Mouse (Mus musculus) neural tube, embryonic 12.5 days (tissue): Measurements from ENCODE around the gene Enkur. TPM values are rescaled to one million over a fixed set of nuclear protein-coding genes. Genes with fewer than 3 reads are reported as not detected.

Experiments used
- ATAC-seq: fragments of 200-750 bp; cut with Nextera tagmentation; 2 replicates; pipeline ENCODE4 v1.8.0; 2017; ENCODE audit warnings: low read depth, mild to moderate bottlenecking, moderate TSS enrichment, moderate library complexity; ENCODE audit not compliant: low FRiP score
- H3K27ac ChIP-seq: fragments of 300-500 bp; sonication (generic); 2 replicates; pipeline ENCODE4 v1.5.1; 2016
- H3K27me3 ChIP-seq: fragments of 300-500 bp; sonication (generic); replicated peaks from 2 replicates; pipeline ENCODE4 v1.6.1; 2016; ENCODE audit warnings: mild to moderate bottlenecking
- H3K36me3 ChIP-seq: fragments of 300-500 bp; sonication (generic); 2 replicates; pipeline ENCODE4 v1.6.1; 2016; ENCODE audit warnings: mild to moderate bottlenecking
- H3K4me1 ChIP-seq: fragments of 300-500 bp; sonication (generic); 2 replicates; pipeline ENCODE4 v1.6.1; 2016
- H3K4me2 ChIP-seq: fragments of 300-500 bp; sonication (generic); replicated peaks from 2 replicates; pipeline ENCODE4 v1.6.1; 2016; ENCODE audit warnings: mild to moderate bottlenecking
- H3K4me3 ChIP-seq: fragments of 300-500 bp; sonication (generic); 2 replicates; pipeline ENCODE4 v1.5.1; 2016
- H3K9ac ChIP-seq: fragments of 300-500 bp; sonication (generic); 2 replicates; pipeline ENCODE4 v1.6.1; 2016; ENCODE audit warnings: mild to moderate bottlenecking
- H3K9me3 ChIP-seq: fragments of 300-500 bp; sonication (generic); 2 replicates; pipeline ENCODE4 v1.6.1; 2016; ENCODE audit warnings: mild to moderate bottlenecking
- WGBS: fragments of 180-500 bp; shearing (Covaris S2); methylation state at CpG from one replicate; pipeline ENCODE4 v1.1.7; 2016; 5-methylcytosine and 5-hydroxymethylcytosine counted together
- polyA plus RNA-seq: library from polyadenylated mRNA; unstranded; fragments of >200 nt; fragmentation: Nextera tagmentation; extraction: Ambion mirVana; gene quantifications from 2 replicates; pipeline ENCODE4 v1.2.1, GENCODE M21; 2016

Gene Enkur
- polyA plus RNA-seq, 1 experiment from 2014 or later, result 1.4 TPM

DNA sequence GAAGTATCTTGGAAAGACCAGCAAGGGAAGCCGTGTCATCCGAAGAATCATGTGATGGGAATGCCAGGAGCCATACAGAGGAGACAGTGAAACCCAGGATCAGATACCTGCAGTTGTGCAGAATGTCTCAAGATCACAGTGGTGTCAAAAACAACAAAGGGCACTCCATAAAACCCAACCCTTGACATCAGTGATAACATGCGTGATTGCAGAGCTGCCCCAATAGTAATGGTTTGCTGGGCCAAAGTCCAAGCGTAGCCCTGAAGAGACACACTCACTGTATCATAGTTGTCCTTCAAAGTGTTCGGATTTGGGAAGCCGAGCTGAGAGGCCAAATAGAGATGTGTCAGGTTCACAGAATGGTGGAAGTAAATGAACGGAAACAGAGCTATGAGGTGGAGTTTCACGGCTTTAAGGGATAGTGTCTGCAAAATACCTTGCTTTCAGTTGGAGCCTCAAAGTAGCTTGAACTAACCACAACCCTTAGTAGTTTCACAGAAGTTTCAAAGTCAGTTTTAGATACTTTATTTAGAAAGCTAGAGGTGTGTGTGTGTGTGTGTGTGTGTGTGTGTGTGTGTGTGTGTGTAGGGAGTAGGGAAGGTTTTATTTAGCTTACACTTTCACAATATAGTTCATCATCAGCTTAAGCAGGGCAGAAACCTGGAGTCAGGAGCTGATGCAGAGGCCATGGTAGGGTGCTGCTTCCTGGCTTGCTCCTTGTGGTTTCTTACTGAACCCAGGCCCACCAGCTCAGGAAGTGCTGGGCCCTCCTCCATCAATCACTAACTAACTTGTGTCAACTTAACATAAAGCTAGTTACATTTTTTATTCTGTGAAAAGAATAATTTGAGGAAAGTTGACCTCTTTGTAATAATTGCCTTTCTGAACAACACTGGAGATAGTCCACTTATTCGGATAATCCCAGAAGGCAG lies 17.6 kb upstream of the Enkur start:
- ATAC-seq, result no peak

DNA sequence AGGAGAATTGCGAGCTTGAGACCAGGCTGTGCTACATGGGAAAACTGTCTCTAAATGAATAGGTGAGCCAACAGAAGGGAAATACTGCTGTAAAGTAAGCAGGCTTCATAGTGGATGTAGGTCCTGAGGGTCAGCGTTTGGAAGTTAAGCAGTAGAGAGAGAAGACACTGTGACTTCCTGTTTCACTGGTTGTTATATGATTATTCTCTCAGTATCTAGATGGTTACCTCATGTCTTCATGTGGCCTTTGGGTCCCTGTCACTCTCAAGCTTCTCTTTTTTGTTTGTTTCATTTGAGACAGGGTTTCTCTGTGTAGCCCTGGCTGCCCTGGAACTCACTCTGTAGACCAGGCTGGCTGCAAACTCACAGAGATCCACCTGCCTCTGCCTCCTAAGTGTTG lies 10.1 kb upstream of the Enkur start:
- Histone ChIP-seq H3K4me1 (no peaks in the 10 kb centered on the region), H3K9me3 (no peaks in the 10 kb centered on the region), H3K36me3 (peaks cover 5% of the 10 kb centered on the region; the same call in 1 of the 2 replicates), H3K4me3 (no peak overlapping the region), H3K9ac (no peak overlapping the region), H3K4me2 (no peak overlapping the region), H3K27me3 (no peaks in the 10 kb centered on the region), H3K27ac (no peak overlapping the region)
- no peak for ATAC-seq
- 93% methylated on average over 2 of the region's 2 CpGs for WGBS

More for the DNA sequence above, 17.6 kb upstream of the Enkur start:
- Histone ChIP-seq H3K27me3 (no peaks in the 10 kb centered on the region), H3K4me1 (no peaks in the 10 kb centered on the region), H3K9ac (no peak overlapping the region), H3K36me3 (no peaks in the 10 kb centered on the region), H3K27ac (no peak overlapping the region), H3K4me2 (no peak overlapping the region), H3K9me3 (no peaks in the 10 kb centered on the region), H3K4me3 (no peak overlapping the region)
- 93% methylated on average over 9 of the region's 9 CpGs for WGBS

DNA sequence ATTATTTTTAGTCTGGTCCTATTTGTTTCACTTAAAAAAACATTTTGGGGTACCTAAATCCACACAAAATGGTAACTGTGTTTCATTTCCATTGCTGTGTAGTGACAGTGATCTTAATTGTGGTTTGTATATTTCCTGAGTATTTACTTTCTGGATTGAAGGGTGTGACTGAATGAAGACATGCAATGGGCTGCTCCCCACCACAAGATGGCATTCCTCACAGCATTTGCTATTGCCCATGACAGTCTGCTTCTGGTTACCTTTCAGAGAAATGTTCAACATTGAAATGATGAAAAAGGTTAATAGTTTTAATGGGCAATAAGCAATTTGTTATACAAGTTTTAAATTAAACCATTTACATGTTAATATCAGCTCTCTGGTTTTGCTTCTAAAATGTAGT lies 9.2 kb upstream of the Enkur start:
- Histone ChIP-seq H3K4me2 (no peak overlapping the region), H3K27ac (no peak overlapping the region), H3K9me3 (no peaks in the 10 kb centered on the region), H3K36me3 (peaks cover 5% of the 10 kb centered on the region; the same call in 1 of the 2 replicates), H3K9ac (no peak overlapping the region), H3K4me3 (no peak overlapping the region), H3K27me3 (no peaks in the 10 kb centered on the region), H3K4me1 (no peaks in the 10 kb centered on the region)
- ATAC-seq, result no peak

DNA sequence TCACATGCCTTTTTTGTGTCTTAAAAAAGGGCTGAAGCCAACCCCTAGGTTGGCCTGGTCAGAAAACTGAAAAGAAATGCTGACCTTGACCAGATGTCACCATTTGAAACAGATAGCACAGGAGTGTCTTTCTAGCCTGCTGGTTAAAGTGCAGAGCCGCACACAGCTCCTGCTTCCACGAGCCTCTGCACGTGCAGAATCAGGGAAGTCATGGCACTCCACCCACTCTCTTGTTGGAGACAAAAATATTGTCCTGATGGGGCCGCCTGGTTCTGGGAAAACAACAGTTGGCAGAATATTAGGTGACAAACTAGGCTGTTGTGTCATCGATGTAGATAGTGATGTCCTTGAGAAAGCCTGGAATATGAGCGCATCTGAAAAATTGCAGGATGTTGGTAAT lies 6.2 kb upstream of the Enkur start:
- H3K9ac ChIP-seq, result no peak overlapping the region
- no peak overlapping the region for H3K4me3 ChIP-seq
- no peaks in the 10 kb centered on the region for H3K27me3 ChIP-seq
- no peak overlapping the region for H3K27ac ChIP-seq
- H3K4me2 ChIP-seq, result no peak overlapping the region
- WGBS, result 87% methylated on average over 6 of the region's 6 CpGs
- H3K9me3 ChIP-seq, result no peaks in the 10 kb centered on the region
- peaks cover 4% of the 10 kb centered on the region; the same call in 1 of the 2 replicates for H3K36me3 ChIP-seq
- peaks cover 3% of the 10 kb centered on the region; the same call in 1 of the 2 replicates for H3K4me1 ChIP-seq
- ATAC-seq, result no peak

DNA sequence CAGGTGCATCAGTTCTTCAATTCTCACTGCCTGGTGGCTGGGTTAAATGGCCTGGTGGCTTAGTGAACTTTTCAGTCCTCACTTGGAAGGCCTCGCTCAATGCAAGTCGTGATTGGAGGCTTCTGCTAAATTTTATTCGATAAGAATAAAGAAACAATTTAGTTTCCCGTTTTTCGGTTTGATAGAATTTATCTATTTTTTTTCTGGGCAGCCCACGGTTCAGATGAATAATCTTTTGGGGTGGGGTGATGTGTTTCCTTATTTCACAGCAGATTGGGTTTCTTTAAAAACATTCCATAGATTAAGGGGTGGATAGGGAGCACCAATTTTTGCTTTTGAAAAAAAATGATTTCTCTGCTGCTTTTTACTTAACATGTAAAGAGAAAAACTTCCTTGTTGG lies 1.1 kb upstream of the Enkur start:
- Histone ChIP-seq H3K4me1 (peaks cover 3% of the 10 kb centered on the region; the same call in 1 of the 2 replicates), H3K27me3 (no peaks in the 10 kb centered on the region), H3K4me2 (peak overlapping the region; percentile 75), H3K9ac (peak overlapping the region; percentile 65), H3K9me3 (no peaks in the 10 kb centered on the region), H3K27ac (no peak overlapping the region), H3K36me3 (no peaks in the 10 kb centered on the region), H3K4me3 (peak overlapping the region; percentile 59)
- WGBS, result 45% methylated on average over 6 of the region's 6 CpGs
- peak; percentile 1; the same call in 1 of the 2 replicates for ATAC-seq

DNA sequence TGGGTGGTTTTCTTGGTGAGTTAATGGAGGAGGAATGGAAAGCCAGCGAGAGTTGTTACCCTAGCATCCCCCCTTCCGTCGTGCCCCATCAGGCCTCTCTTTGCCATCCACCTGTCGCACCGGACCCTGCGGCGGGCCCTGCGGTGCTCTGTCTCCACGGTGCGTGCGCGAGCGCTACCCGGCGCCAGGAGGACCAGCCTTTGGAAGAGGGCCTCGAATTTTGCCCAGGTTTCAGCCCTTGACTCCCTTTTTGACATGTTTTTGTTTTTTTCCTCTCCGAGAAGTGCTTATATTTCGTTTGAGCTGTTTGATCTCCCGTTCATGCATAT lies 630 bp upstream of the Enkur start:
- peaks cover 3% of the 10 kb centered on the region; the same call in 1 of the 2 replicates for H3K4me1 ChIP-seq
- no peaks in the 10 kb centered on the region for H3K36me3 ChIP-seq
- peak overlapping the region; percentile 59 for H3K4me3 ChIP-seq
- 0 out of 2 replicates have a peak overlapping the region, but pooled peaks have one; percentile 50 for H3K27ac ChIP-seq
- ATAC-seq, result peak; percentile 93
- peak overlapping the region; percentile 65 for H3K9ac ChIP-seq
- WGBS, result 2% methylated on average over 19 of the region's 19 CpGs
- H3K27me3 ChIP-seq, result no peaks in the 10 kb centered on the region
- H3K4me2 ChIP-seq, result peak overlapping the region; percentile 75
- H3K9me3 ChIP-seq, result no peaks in the 10 kb centered on the region

DNA sequence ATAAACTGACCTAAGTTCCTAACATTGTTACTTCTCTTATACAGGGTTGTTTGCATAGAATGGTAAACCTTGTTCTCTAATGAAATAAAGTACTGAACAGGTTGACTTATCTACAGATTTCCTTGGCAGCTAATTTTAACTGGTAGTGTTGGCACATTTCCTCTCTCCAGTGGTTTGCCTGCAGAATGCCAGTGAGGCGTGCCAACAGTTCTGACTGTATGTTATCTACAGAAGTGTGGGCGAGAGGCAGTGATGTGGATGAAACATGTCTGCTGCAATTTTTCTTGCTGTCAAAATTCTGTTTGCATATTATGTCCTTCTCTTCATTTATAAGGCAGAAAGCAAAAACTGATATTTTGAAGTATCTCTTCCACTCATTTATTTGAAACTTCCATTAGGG lies 2.4 kb downstream of the Enkur start:
- H3K27ac ChIP-seq, result no peak overlapping the region
- no peaks in the 10 kb centered on the region for H3K36me3 ChIP-seq
- H3K9ac ChIP-seq, result no peak overlapping the region
- H3K4me3 ChIP-seq, result no peak overlapping the region
- no peaks in the 10 kb centered on the region for H3K27me3 ChIP-seq
- no peak overlapping the region for H3K4me2 ChIP-seq
- H3K4me1 ChIP-seq, result peaks cover 3% of the 10 kb centered on the region; the same call in 1 of the 2 replicates
- WGBS, result 92% methylated on average over 2 of the region's 2 CpGs
- H3K9me3 ChIP-seq, result no peaks in the 10 kb centered on the region
- ATAC-seq, result no peak

DNA sequence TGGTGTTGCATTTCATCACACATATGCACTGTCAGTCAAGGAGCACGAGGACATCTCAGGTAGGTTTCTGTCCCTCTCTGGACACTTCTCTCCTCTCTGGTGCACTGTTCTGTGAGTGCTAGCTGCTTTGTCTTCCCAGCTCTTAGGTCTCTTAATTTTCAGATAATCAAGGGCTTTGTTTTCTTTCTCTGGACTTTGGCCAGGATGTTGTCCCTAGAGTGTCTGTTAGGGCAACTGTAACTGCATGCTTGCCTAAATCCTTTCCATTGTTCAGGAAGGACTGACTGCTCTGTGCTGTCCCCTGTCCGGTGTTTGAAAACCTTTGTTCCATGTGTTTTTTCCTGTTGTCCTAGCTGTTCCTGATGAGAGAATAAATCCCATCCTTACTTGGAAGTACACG lies 6.1 kb downstream of the Enkur start:
- no peaks in the 10 kb centered on the region for H3K36me3 ChIP-seq
- H3K4me1 ChIP-seq, result no peaks in the 10 kb centered on the region
- H3K4me3 ChIP-seq, result no peak overlapping the region
- no peak overlapping the region for H3K4me2 ChIP-seq
- ATAC-seq, result no peak
- H3K27me3 ChIP-seq, result no peaks in the 10 kb centered on the region
- no peak overlapping the region for H3K9ac ChIP-seq
- WGBS, result 69% methylated on average over 3 of the region's 3 CpGs
- no peaks in the 10 kb centered on the region for H3K9me3 ChIP-seq
- H3K27ac ChIP-seq, result no peak overlapping the region

DNA sequence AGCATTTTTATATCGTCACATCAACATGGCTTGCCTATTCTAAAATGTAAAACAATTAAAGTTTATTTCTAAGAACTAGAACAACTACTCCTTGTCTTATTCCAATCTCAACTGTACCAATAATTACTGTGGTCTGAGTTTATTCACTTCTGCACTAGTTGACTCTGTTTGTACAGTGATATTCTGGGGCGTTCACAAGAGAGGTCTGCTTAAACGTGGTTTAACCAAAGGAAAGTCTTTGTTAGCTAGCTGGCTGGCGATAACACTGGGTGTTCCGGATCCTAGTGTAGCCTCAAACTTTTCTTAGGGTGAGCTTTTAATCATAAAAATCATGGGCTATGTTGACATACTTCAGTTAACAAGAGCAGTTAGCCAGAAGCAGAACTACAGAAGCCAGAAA lies 9.9 kb downstream of the Enkur start:
- Histone ChIP-seq H3K9me3 (no peaks in the 10 kb centered on the region), H3K36me3 (no peaks in the 10 kb centered on the region), H3K4me3 (no peak overlapping the region), H3K27ac (no peak overlapping the region), H3K4me1 (no peaks in the 10 kb centered on the region), H3K9ac (no peak overlapping the region), H3K27me3 (no peaks in the 10 kb centered on the region), H3K4me2 (no peak overlapping the region)
- WGBS, result 93% methylated on average over 5 of the region's 5 CpGs
- ATAC-seq, result no peak

DNA sequence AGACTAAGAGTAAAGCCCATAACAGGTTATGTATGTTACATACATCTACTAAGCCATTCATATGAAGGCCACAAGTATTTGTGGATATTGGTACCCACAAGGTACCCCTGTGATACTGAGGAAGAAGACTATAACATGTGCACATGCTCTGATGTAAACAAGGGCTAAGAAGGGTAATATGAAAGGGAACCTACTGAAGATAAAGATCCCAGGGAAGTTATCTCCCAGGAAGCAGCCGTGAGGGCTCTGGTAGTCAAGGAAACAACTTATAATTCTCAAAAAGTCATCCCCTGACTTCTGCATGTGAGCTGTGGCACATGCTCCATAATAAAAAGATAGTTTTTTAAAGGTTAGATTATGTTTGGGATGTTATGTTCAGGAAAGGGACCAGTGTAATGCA lies 13.9 kb downstream of the Enkur start:
- H3K27me3 ChIP-seq, result no peaks in the 10 kb centered on the region
- H3K27ac ChIP-seq, result no peak overlapping the region
- no peak overlapping the region for H3K4me3 ChIP-seq
- WGBS, result 80% methylated on average over 1 of the region's 1 CpGs
- no peak for ATAC-seq
- no peaks in the 10 kb centered on the region for H3K9me3 ChIP-seq
- no peak overlapping the region for H3K9ac ChIP-seq
- no peak overlapping the region for H3K4me2 ChIP-seq
- H3K4me1 ChIP-seq, result no peaks in the 10 kb centered on the region
- no peaks in the 10 kb centered on the region for H3K36me3 ChIP-seq

DNA sequence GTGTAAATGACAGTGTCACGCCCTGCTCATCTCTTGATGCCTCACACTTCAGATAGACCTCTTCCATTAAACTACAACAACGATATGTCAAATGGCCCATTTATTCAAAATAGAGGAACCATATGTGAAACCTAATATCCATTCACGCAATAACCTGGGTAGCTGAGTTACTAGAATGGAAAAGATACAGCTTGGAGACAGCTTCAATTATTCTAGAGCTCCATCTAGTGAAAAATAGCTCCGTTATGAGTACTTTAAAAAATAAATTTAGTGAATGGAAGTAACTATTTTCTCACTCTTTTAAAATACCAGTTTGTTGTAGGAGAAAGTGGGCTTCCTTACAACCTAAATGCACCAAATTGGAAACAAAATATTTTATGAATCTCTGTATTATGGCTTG lies 16.6 kb downstream of the Enkur start:
- H3K4me3 ChIP-seq, result no peak overlapping the region
- H3K27me3 ChIP-seq, result no peaks in the 10 kb centered on the region
- no peak overlapping the region for H3K9ac ChIP-seq
- no peaks in the 10 kb centered on the region for H3K9me3 ChIP-seq
- ATAC-seq, result no peak
- no peak overlapping the region for H3K4me2 ChIP-seq
- H3K36me3 ChIP-seq, result no peaks in the 10 kb centered on the region
- H3K27ac ChIP-seq, result no peak overlapping the region
- 70% methylated on average over 4 of the region's 4 CpGs for WGBS
- no peaks in the 10 kb centered on the region for H3K4me1 ChIP-seq

DNA sequence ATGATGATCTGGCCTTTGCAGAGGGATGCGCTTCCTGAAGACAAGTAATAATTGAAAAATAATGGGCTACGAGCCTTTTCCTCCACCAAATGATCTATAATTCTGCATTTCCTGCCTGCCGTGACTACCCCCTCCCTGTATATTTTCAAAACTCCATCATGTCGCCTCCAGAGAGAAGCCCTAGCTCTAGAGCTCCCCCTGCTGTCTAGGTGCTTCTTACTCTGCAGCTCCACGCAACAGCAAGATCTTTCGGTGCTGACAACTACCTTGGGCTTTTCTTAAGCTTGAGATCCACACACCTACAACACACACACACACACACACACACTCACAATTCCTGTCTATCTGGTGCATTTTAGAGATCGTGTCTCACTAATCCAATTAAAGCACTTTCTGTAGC lies 17.6 kb downstream of the Enkur start:
- H3K36me3 ChIP-seq, result no peaks in the 10 kb centered on the region
- H3K9ac ChIP-seq, result no peak overlapping the region
- H3K27me3 ChIP-seq, result no peaks in the 10 kb centered on the region
- no peak overlapping the region for H3K4me2 ChIP-seq
- no peak overlapping the region for H3K4me3 ChIP-seq
- 60% methylated on average over 7 of the region's 7 CpGs for WGBS
- no peak overlapping the region for H3K27ac ChIP-seq
- H3K4me1 ChIP-seq, result no peaks in the 10 kb centered on the region
- no peak for ATAC-seq
- no peaks in the 10 kb centered on the region for H3K9me3 ChIP-seq

DNA sequence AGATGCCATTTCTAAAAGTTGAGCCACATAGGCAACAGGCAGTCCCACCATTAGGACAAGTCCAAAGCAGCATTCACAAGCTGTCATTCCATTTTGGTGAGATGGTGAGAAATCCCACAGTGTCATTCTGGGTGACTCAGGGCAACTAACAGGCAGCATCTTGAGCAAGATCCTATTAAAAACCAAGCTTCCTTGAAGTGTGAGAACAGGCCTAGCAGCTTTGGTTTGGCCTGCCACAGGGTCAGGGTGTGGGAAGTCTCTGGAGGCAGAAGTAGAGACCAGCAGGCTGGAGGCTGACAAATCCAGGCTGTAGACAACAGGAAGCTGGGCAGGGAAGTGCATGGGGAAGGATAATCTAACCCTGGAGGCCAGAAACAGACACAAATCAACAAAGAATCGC lies 22.4 kb downstream of the Enkur start:
- Histone ChIP-seq H3K9ac (no peak overlapping the region), H3K27me3 (no peaks in the 10 kb centered on the region), H3K36me3 (no peaks in the 10 kb centered on the region), H3K4me3 (no peak overlapping the region), H3K27ac (no peak overlapping the region), H3K4me1 (no peaks in the 10 kb centered on the region), H3K9me3 (no peaks in the 10 kb centered on the region), H3K4me2 (no peak overlapping the region)
- no peak for ATAC-seq
- 100% methylated on average over 1 of the region's 1 CpGs for WGBS
